Mouse (Mus musculus) intestine, postnatal 0 days (tissue): ENCODE measurements around the gene Tsc1. TPM values are rescaled to one million over a fixed set of nuclear protein-coding genes. Genes with fewer than 3 reads are reported as not detected.
A peak's percentile ranks its signal among the peaks of the same experiment; 100 is the strongest.

Experiments used
- ATAC-seq: fragments of 200-750 bp; cut with Nextera tagmentation; 2 replicates; pipeline ENCODE4 v1.8.0; 2017; ENCODE audit warnings: mild to moderate bottlenecking, moderate TSS enrichment, moderate library complexity
- H3K27ac ChIP-seq: fragments of 300-500 bp; sonication (generic); 2 replicates; pipeline ENCODE4 v1.5.1; 2014; ENCODE audit warnings: mild to moderate bottlenecking, low read depth, low read length, moderate library complexity
- H3K27me3 ChIP-seq: fragments of 300-500 bp; sonication (generic); replicated peaks from 2 replicates; pipeline ENCODE4 v1.6.1; 2014; ENCODE audit warnings: low read length, mixed read lengths; ENCODE audit not compliant: control insufficient read depth, insufficient read depth
- H3K36me3 ChIP-seq: fragments of 300-500 bp; sonication (generic); 2 replicates; pipeline ENCODE4 v1.6.1; 2014; ENCODE audit warnings: mild to moderate bottlenecking, moderate library complexity; ENCODE audit not compliant: control insufficient read depth, insufficient read depth
- H3K4me1 ChIP-seq: fragments of 300-500 bp; sonication (generic); replicated peaks from 2 replicates; pipeline ENCODE4 v1.6.1; 2014; ENCODE audit warnings: antibody characterized with exemption, low read length, mixed read lengths; ENCODE audit not compliant: control insufficient read depth, insufficient read depth
- H3K4me2 ChIP-seq: fragments of 300-500 bp; sonication (generic); replicated peaks from 2 replicates; pipeline ENCODE4 v1.6.1; 2014; ENCODE audit warnings: low read depth, mild to moderate bottlenecking, moderate library complexity
- H3K4me3 ChIP-seq: fragments of 300-500 bp; sonication (generic); 2 replicates; pipeline ENCODE4 v1.5.1; 2014; ENCODE audit warnings: low read depth, low read length
- H3K9ac ChIP-seq: fragments of 300-500 bp; sonication (generic); 2 replicates; pipeline ENCODE4 v1.6.1; 2014; ENCODE audit warnings: mild to moderate bottlenecking, low read depth, low read length
- H3K9me3 ChIP-seq: fragments of 300-500 bp; sonication (generic); 2 replicates; pipeline ENCODE4 v1.6.1; 2016; ENCODE audit warnings: mixed run types; ENCODE audit not compliant: control insufficient read depth
- CTCF ChIP-seq: sonication (generic); IDR thresholded peaks from 2 replicates; pipeline ENCODE4 v1.5.1; 2016; ENCODE audit warnings: low read depth, mild to moderate bottlenecking, control low read depth, antibody characterized with exemption, moderate library complexity
- WGBS: fragments of 180-500 bp; shearing (Covaris S2); extraction: QIAGEN DNeasy Blood & Tissue Kit; methylation state at CpG from one replicate; pipeline ENCODE4 v1.1.7; 2014; 5-methylcytosine and 5-hydroxymethylcytosine counted together
- polyA plus RNA-seq: library from polyadenylated mRNA; unstranded; fragments of >200 nt; fragmentation: Nextera tagmentation; extraction: Ambion mirVana; gene quantifications from 2 replicates; pipeline ENCODE4 v1.2.1, GENCODE M21; 2015

Gene Tsc1
- polyA plus RNA-seq, 1 experiment from 2014 or later = 6.5 TPM

GRCm38 (mm10) chr2:28638352-28638751, 2.7 kb upstream of the Tsc1 start:
- ATAC-seq = no peak
- H3K9ac ChIP-seq = no peak overlapping the region
- H3K4me1 ChIP-seq = no peaks in the 10 kb centered on the region; the same call in 1 of the 2 replicates
- no peak overlapping the region for H3K27ac ChIP-seq
- TF ChIP-seq CTCF = no peak
- WGBS = 17% methylated on average over 9 of the region's 9 CpGs
- peak overlapping the region; percentile 43 for H3K4me2 ChIP-seq
- no peaks in the 10 kb centered on the region for H3K9me3 ChIP-seq
- H3K4me3 ChIP-seq = no peak overlapping the region
- H3K36me3 ChIP-seq = no peaks in the 10 kb centered on the region; the same call in 1 of the 2 replicates
- H3K27me3 ChIP-seq = no peaks in the 10 kb centered on the region

- no peak for TF ChIP-seq CTCF
- no peak for ATAC-seq
- Histone ChIP-seq H3K27me3 (no peaks in the 10 kb centered on the region), H3K27ac (no peak overlapping the region), H3K4me3 (no peak overlapping the region), H3K9me3 (no peaks in the 10 kb centered on the region), H3K36me3 (no peaks in the 10 kb centered on the region; the same call in 1 of the 2 replicates), H3K9ac (no peak overlapping the region), H3K4me1 (no peaks in the 10 kb centered on the region; the same call in 1 of the 2 replicates), H3K4me2 (peak overlapping the region; percentile 43)
- 13% methylated on average over 9 of the region's 9 CpGs for WGBS
Measured at GRCm38 (mm10) chr2:28638886-28639285, 2.1 kb upstream of the Tsc1 start.

- Histone ChIP-seq H3K9ac (no peak overlapping the region), H3K27ac (no peak overlapping the region), H3K9me3 (no peaks in the 10 kb centered on the region), H3K27me3 (no peaks in the 10 kb centered on the region), H3K36me3 (no peaks in the 10 kb centered on the region; the same call in 1 of the 2 replicates), H3K4me1 (no peaks in the 10 kb centered on the region; the same call in 1 of the 2 replicates), H3K4me2 (no peak overlapping the region), H3K4me3 (no peak overlapping the region)
- 59% methylated on average over 7 of the region's 7 CpGs for WGBS
- peak; percentile 55 for TF ChIP-seq CTCF
- ATAC-seq = no peak
Measured at GRCm38 (mm10) chr2:28639794-28640193, 1.2 kb upstream of the Tsc1 start.

GRCm38 (mm10) chr2:28641435-28641941, 460 bp downstream of the Tsc1 start:
- H3K36me3 ChIP-seq = no peaks in the 10 kb centered on the region; the same call in 1 of the 2 replicates
- WGBS = under 1% methylated on average over 43 of the region's 43 CpGs

GRCm38 (mm10) chr2:28643081-28643480, 2.1 kb downstream of the Tsc1 start:
- no peak for ATAC-seq
- no peak overlapping the region for H3K9ac ChIP-seq
- no peaks in the 10 kb centered on the region; the same call in 1 of the 2 replicates for H3K4me1 ChIP-seq
- no peaks in the 10 kb centered on the region for H3K9me3 ChIP-seq
- H3K4me2 ChIP-seq = no peak overlapping the region
- H3K27ac ChIP-seq = no peak overlapping the region
- no peaks in the 10 kb centered on the region for H3K27me3 ChIP-seq
- no peak overlapping the region for H3K4me3 ChIP-seq
- TF ChIP-seq CTCF = no peak
- no peaks in the 10 kb centered on the region; the same call in 1 of the 2 replicates for H3K36me3 ChIP-seq
- WGBS = 87% methylated on average over 3 of the region's 3 CpGs

More at GRCm38 (mm10) chr2:28641435-28641941, 460 bp downstream of the Tsc1 start:
- H3K4me3 ChIP-seq = peak overlapping the region; percentile 99
- peak overlapping the region; percentile 80 for H3K4me2 ChIP-seq
- no peaks in the 10 kb centered on the region; the same call in 1 of the 2 replicates for H3K4me1 ChIP-seq
- H3K9me3 ChIP-seq = no peaks in the 10 kb centered on the region
- peak overlapping the region; percentile 94 for H3K9ac ChIP-seq
- peak overlapping the region; percentile 79 for H3K27ac ChIP-seq
- peak; percentile 32; the same call in 1 of the 2 replicates for ATAC-seq
- TF ChIP-seq CTCF = peak; percentile 3; the same call in 1 of the 2 replicates
- H3K27me3 ChIP-seq = no peaks in the 10 kb centered on the region

- Histone ChIP-seq H3K9me3 (no peaks in the 10 kb centered on the region), H3K27ac (no peak overlapping the region), H3K27me3 (no peaks in the 10 kb centered on the region), H3K4me1 (no peaks in the 10 kb centered on the region), H3K36me3 (peaks cover 8% of the 10 kb centered on the region; the same call in 1 of the 2 replicates), H3K9ac (no peak overlapping the region), H3K4me2 (no peak overlapping the region), H3K4me3 (no peak overlapping the region)
- ATAC-seq = no peak
- TF ChIP-seq CTCF = no peak
Measured at GRCm38 (mm10) chr2:28650526-28650925, 9.5 kb downstream of the Tsc1 start.
